Mouse (Mus musculus): ENCODE measurements around the gene Faf1.

GRCm38 (mm10) chr4:109930935-109931334, 254.5 kb downstream of the Faf1 start:
- TF ChIP-seq CTCF (IDR thresholded peaks at IDR 0.05) (no peak), EP300 (IDR thresholded peaks at IDR 0.05) (no peak)

Measured in lung, postnatal 0 days (tissue).